Mouse (Mus musculus) T-helper 1 cell (primary cell): Measurements from ENCODE around the gene Fancm.
"Not testable (repeated sequence)": the region's sequence is repeated elsewhere in the genome, so short reads cannot be mapped to it uniquely, and the experiment has no call there.

Experiments used
- in situ Hi-C: fragments of 300-600 bp; cut with MboI, MseI; formaldehyde crosslinking; loops from one replicate; pipeline ENCODE4 v1.15.1; 2025; ENCODE audit warnings: high pct_unique_total_duplicates

The Fancm gene

GRCm38 (mm10) chr12:65119451-65119850, 44.0 kb downstream of the Fancm start:
- in situ Hi-C loops: no loop called here

GRCm38 (mm10) chr12:65136121-65136520, 60.7 kb downstream of the Fancm start:
- in situ Hi-C loops: not testable (repeated sequence)

- in situ Hi-C loops: no loop called here
Observed at GRCm38 (mm10) chr12:65172021-65172951, 96.9 kb downstream of the Fancm start, which contains the start of gene Mis18bp1. Gene Mis18bp1, minus strand, starts transcription at chr12:65172604.

GRCm38 (mm10) chr12:65172959-65173358, 97.6 kb downstream of the Fancm start:
- in situ Hi-C loops: not testable (repeated sequence)

- in situ Hi-C loops: no loop called here
Observed at GRCm38 (mm10) chr12:65173736-65174135, 98.3 kb downstream of the Fancm start.
